Mouse (Mus musculus) heart, adult 11 months (tissue): ENCODE data around the gene St3gal5.

ENCODE experiments used
- DNase-seq: peaks from one replicate; pipeline ENCODE4 v3.0.0; 2022

St3gal5 gene

GRCm38 (mm10) chr6:72164321-72165275, 67.2 kb downstream of the St3gal5 start:
- peak; percentile 97 for DNase-seq

- DNase-seq: no peak
Observed at GRCm38 (mm10) chr6:72165907-72166306, 68.5 kb downstream of the St3gal5 start.

DNA sequence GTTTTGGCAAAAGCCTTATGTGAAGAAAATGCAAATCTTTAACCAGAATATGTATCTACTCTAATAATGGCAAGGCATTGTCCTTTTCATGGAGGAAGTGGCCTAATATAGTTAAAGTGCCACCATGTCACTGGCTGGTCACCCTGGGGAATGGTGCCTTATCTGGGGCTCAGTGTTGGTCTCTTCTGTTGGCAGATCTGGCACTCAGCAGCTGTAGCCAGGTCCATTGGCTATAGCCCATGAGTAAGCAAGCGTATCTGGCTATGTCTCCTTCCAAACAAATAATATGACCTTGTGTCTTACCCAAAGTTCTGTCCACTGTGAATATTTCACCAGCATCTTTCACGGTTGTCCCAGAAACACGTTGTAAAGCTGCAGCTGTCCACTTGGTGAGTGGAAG, 74.0 kb downstream of the St3gal5 start:
- no peak for DNase-seq

GRCm38 (mm10) chr6:72173350-72173749, 76.0 kb downstream of the St3gal5 start:
- DNase-seq: no peak

DNA sequence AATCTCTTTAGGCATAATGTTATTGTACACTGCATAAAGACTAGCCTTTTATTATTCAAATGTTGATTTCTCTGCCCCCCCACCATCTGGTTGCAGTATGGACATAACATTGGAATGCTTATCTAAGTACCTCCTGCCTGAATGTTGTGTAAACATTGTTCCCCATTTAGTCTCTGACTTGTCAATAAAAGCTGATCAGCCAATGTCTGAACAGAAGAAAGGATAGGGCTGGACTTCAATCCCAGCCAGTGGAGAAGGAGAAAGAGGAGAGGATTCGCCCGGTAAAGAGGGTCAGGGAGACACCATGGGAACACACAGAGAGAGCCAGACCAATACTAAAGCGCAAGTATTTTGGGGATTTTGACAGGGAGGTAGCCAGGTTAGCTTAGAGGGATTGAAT, 78.0 kb downstream of the St3gal5 start:
- no peak for DNase-seq

DNA sequence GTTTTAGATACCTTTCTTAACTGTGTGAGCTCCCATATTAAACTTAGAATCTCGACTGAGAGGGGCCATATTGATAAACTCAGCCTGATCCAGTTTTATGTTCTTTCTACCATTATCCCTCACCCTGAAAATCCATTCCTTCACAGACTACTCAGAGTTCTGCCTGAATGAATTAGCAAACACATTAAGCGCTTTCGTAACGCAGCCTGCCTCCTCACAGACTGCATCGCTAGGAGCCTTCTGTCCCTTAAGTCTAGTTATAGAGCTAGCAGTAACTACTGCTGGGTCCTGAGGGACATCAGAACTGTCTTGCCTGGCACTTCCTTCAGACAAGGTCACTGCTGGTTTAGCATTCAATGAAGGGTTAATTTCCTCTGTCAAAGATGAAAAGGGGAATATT, 78.6 kb downstream of the St3gal5 start:
- DNase-seq: no peak

- DNase-seq: no peak
Observed at GRCm38 (mm10) chr6:72177417-72177816, 80.0 kb downstream of the St3gal5 start.

- DNase-seq: no peak
Observed at GRCm38 (mm10) chr6:72179006-72179405, 81.6 kb downstream of the St3gal5 start.

- no peak for DNase-seq
Observed at GRCm38 (mm10) chr6:72179562-72180502, 82.4 kb downstream of the St3gal5 start.

GRCm38 (mm10) chr6:72184576-72184975, 87.2 kb downstream of the St3gal5 start:
- no peak for DNase-seq

DNA sequence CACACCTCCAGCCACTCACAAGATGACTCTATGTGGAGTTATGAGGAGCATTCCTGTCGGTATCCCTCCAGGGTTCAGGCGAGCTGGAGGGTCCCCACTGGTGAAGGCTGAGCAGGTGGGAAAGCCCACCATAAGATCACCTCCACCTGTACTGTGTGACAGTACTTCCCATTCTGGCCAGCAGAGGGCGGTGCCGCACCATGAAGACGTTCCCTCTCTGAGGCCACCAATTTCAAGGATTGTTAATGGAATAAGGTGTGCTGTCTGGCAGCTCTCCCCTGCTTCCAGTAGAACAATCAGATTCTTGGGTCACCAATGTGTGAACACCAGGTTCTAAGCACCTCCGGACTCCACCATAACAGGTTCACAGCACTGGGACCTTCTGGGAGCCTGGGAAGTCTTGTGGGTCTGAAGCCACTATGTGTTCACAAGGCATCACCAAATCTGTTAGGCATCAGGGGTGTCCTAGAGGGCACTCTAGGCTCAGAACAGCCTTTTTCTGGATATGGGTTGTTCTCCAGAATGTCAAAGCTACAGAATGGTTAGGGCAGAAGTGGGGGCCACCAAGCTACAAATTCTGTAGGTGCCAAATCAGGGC, 88.6 kb downstream of the St3gal5 start:
- DNase-seq: peak; percentile 97

DNA sequence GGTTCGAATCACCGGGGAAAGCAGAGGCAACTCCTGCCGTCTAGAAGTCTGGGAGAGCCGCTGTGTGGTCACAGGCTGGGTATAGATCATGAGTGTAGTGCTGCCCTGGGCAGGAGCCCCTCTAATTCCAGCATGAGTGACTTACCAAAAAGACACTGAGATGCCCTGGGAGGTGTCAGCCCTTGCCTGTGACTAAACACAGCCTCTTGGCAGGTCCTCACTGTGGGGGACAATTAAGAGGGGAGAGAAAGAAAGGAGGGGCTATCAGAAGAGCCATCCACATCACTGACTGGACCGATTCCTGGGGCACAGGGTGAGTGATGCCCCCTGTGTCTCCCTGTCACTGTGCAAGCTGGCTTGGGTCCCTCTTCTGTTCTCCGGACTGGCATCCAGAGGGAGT, 89.4 kb downstream of the St3gal5 start:
- peak; percentile 90 for DNase-seq

- DNase-seq: peak; percentile 95
Observed at GRCm38 (mm10) chr6:72189061-72189863, 91.9 kb downstream of the St3gal5 start.

DNA sequence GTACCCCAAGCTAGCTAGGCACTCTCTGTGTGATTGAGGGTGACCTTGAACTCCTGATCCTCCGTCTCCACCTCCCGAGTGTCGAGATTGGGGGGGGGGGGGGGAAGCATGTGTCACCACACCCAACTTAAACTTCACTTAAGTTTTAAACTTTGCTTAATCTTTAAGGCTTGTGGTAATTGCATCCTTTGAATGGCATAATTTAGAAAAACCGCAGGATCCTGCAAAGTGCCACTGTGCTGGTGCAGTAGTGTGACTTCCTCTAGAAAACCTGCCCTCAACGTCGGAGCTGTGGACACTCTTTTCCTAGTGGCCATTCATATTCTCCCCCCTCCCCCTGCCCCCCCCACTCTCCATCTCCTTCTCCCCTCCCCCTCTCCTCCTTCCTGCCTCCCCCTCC, 92.7 kb downstream of the St3gal5 start:
- no peak for DNase-seq

DNA sequence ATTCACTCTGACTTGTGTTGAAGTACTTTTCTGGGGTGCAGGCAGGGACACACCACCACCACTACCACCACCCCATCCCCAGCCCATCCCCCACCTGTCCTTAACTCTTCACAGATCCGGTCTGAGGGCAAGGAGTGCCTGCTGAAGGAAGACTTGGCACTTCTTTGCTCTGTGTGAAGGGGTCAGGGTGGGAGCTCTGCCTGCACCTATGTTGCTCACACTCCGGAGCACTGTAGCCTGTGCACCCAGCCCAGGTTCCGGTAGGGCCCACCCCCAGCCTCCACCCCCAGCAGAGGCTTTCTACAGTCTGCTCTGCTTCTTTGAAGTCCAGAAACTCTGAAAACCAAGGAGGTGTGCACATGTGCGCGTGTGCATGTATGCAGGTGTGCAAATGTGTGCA, 93.2 kb downstream of the St3gal5 start:
- peak; percentile 57 for DNase-seq

DNA sequence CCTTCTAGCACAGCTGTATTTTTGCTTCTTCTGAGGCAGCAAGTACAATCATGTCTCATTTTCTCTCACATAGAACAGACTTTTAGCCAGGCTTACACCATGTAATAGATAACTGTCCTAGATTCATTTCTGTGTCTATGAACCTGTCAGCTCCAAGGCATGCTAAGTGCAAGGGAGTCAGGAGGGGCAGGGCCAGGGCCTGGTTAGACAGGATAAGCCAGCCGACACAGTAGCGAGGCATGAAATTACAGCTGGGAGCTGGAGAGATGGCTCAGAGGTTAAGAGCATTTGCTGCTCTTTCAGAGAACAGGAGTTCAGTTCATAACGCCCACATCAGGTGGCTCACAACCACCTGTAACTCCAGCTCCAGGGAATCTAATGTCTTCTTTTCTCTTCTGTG, 99.3 kb downstream of the St3gal5 start:
- DNase-seq: peak; percentile 73

DNA sequence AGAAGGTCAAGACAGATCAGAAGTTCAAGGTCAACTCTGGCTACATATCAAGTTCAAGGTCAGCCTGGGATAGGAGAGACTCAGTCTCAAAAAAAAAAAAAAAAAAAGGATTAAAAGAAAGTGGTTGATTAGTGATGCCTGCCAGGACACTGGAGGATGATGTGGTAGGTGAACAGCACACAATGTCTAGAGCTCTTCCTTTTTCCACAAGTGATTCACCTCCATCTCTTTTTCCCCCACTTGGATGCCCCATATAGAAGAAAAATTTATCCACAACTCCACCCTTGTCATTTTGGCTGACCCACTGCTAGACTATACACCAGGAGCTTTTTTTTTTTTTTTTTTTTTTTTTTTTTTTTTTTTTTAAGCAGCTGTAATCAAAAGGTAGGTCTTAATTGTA, 100.1 kb downstream of the St3gal5 start:
- peak; percentile 76 for DNase-seq

DNA sequence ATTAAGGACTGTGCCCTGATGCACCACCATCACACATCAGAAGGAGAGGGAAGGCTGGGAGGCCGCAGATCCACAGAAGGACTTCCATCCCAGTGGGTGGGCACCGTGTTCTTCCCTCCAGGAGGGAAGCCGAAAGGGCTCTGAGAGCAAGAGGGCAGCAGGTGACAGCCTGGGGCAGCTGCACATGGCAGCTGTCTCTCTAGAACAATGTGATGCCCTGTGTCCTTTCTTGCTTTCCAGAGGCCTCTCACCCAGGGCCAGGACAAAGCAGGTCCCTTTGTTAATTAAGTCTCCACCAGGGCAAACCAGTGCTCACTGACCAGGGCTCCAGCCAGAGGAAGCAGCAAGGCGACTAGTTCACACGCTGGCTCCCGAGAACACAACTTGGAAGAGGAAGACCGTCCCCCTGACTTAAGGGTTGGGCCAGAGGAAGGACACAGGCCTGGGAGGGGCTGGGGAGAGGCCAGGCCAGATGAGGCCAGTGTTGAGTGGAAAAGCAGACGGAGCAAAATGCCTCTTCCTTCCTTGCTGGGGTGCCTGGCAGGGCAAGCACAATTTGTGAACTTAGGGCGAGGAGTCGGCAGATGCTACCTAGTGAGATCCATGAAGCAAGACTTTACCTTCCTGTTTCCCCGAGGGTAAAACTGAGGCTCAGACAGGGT, 103.3 kb downstream of the St3gal5 start:
- peak; percentile 99 for DNase-seq

- peak; percentile 94 for DNase-seq
Observed at GRCm38 (mm10) chr6:72202732-72203131, 105.3 kb downstream of the St3gal5 start.

- DNase-seq: peak; percentile 96
Observed at GRCm38 (mm10) chr6:72203279-72203678, 105.9 kb downstream of the St3gal5 start.
